Mouse (Mus musculus) telencephalon, adult 2 months (tissue): ENCODE measurements around the gene Eif2b2.

Experiments
- DNase-seq: peaks from one replicate; pipeline ENCODE4 v3.0.0-alpha.2; 2011; ENCODE audit warnings: low read depth, low spot score

Eif2b2 gene

DNA sequence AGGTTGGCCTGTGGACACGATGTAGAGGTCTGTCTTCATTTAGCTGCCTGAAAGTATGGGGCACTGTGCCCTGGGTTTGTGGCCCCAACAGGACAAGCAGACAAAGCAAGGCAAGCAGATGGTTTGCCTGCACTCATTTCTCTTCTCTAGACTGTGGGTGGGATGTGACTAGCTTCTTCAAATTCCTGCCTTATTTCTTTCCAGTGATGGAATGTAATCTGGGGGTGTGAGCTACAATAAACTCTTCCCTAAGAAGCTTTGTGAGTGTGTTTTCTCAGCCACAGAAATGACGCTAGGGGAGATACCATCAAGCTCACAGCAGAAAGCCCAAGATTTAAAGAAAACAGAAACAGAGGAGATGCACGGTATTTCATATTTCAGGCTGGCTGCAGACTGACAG, 32.8 kb downstream of the Eif2b2 start:
- DNase-seq, result peak; percentile 22

DNA sequence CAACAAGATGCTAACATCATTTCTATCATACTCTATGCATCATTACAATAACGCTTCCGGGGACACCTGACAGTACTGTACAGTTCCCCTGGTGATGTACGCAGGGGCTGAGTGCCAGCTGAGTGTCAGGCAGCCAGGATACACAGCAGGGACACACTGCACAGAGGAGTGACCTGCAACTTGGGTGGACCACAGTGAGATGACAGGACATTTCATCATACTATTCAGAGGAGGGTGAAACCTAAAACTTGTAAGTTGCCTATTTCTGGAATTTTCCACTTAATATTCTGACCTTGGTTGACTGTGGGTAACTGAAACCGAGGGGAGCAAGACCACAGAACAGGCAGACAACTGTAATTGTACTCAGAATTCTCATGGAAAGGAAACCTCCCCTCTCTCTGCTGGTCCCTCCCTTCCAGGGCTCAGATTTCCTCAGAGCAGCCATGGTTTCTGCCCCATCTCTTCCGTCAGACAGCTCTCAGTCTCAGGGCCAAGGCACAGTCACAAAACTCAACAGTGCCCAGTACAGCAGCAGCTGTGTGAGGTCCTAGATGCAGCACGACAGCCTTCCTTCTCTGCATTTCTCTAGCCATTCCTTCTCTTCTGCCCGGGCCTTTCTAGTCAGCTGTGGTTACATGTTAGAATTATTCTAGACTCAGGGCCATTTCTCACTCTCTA, 36.9 kb downstream of the Eif2b2 start:
- no peak for DNase-seq

DNA sequence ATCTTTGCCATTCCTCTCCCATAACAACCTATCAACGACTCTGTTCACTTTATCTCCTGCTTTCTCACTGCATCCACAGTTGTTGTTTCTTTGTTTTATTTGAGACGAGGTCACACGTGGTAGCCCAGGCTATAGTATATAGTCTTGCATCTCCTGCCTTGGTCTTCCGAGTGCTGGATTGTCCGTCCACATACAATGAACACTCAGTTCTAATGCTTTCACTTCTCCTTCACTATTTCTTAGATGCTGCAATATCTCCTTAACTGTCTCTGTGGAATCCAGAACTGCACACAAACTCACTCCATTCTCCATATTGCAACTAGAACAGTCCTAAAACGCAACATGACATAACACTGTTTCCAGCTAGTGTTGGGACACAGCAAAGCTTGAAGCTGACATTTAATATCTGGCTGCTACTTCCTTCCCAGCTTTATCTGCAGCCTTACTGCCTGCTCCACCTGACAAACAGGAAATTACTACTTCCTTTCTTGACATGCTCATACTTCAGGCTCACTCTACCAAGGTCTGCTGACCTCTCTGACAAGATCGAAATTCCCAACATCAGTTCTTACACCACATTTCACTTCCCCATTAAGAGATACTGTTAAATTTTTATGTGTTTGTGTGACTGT, 37.8 kb downstream of the Eif2b2 start:
- no peak for DNase-seq

DNA sequence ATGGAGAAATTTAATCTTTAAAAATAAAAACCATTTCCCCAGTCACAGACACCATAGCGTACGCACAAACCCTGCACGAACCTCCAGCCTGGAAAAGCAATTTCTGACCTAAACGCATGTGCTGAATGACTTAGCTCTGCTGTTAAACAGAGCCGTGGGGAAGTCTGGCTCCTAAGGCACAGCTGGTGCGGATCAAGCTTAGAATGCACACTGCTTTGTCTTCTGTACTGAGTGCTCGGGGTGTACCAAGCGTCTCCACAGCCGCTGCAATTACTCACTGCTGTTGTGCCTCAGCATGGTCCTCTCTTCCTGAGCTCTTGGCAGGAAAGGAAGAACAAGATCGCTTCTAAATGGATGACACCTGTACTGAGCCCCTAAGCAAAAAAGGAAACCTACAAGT, 43.2 kb downstream of the Eif2b2 start:
- DNase-seq, result no peak

DNA sequence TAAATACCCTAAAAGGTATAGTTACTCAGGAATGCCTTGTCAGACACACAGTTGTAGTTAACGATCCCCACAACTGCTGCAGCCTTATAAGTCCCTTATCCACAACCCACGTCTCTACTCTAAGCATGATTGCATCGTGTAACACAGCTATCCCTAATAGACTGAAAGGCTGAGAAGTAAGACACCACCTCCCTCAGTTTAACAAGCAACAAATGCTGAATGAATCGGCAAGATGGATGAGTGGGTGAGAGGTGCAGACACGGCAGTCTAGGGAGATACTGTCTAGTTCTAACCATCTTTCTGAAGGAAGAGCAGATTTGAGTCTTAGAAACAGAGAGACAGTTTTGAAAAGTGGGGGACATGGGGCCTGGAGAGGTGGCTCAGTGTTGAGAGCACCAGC, 43.9 kb downstream of the Eif2b2 start:
- DNase-seq, result peak; percentile 24

DNA sequence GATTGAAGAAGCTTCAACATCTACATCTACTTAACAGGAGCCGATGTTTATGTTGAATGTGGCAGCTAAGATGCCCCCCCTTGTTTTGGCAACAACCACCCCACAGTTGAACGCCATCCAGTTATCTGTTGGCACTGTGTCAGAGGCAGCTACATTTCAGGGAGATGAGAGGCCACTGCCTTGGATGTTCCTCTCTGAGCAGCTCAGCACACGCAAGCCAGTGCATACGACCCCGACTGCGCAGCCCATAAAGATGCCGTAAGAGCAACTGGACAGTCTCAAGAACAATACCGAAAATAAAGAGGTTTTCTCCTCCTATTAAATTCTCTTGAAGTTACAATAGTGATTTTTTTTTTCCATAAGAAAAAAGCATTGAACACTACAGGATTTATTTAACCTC, 45.2 kb downstream of the Eif2b2 start:
- DNase-seq, result no peak

DNA sequence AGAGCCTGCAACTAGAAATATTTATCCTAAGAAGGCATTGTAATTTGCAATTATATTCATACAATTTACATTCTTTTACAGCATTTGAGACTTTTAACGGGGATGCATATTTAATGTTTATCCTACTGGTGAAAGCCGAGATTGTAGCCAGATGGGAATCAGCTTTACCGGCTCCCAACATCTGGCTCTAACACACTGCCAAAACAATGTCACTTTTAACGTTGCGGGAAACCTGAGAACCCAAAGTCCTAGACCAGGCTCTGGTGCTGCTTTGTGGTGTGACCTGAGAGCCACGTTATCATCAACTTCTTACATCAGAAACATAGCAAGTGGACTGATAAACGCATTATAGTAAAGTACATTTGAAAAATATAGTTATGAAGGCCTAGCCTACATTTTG, 45.7 kb downstream of the Eif2b2 start:
- no peak for DNase-seq

DNA sequence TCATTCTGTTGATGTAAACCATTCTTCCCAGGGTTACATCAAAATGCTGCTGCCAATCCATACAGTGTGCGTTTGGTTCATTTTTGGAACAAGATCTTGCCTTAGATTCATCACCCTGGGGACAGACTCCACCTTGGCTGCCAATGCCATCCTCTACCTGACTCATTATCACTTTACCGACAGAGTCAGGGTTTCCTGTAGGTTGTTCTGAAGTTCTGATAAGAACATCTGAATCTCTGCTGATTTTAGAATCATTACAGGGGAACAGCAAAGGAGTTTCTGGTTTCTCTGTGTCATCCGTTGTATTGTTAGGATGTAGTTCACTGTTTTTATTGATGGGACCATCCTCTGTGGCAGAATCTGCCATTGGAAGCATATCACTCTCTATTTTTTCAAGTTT, 47.0 kb downstream of the Eif2b2 start:
- DNase-seq, result no peak

DNA sequence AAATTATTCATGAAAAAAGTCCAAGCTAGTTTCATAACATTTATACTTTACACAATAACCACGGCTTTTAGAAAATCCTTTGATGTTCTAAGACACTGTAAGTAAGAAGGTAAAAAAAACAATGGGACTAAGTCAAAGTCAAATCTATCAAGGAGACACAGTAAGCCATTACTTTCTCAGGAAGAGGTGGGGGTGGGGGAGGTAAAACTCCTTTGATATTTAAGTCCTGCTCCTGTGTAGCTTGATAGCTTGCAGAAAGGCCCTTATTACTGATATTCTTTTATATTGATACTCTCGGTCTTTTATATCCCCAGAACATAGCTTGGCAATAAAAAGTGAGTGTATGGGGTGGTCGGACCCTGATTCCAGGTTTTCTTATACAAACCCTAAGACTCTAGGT, 50.5 kb downstream of the Eif2b2 start:
- no peak for DNase-seq

DNA sequence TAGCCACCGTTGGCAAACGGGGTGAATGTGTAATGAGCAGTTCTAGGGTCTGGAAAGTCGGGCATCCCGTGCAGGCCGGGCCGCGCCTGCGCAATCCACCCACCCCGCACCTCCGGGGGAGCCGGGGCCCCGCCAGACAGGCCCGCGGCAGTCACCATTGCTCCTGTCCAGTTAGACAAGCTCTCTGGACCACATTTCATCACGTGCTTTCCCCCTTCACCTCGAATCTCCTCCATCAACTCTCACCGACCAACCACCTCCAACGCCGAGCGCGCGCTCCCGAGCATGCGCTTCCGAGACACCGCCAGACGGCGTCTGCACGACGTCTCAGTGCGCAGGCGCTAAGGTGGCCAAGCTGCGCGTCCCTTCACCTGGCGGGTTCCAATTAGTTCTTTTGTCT, 51.0 kb downstream of the Eif2b2 start, which contains the start of gene Mlh3:
TSS of gene Mlh3 (minus strand) at position 281 of the 400 bp plus-strand sequence.
- peak; percentile 85 for DNase-seq

DNA sequence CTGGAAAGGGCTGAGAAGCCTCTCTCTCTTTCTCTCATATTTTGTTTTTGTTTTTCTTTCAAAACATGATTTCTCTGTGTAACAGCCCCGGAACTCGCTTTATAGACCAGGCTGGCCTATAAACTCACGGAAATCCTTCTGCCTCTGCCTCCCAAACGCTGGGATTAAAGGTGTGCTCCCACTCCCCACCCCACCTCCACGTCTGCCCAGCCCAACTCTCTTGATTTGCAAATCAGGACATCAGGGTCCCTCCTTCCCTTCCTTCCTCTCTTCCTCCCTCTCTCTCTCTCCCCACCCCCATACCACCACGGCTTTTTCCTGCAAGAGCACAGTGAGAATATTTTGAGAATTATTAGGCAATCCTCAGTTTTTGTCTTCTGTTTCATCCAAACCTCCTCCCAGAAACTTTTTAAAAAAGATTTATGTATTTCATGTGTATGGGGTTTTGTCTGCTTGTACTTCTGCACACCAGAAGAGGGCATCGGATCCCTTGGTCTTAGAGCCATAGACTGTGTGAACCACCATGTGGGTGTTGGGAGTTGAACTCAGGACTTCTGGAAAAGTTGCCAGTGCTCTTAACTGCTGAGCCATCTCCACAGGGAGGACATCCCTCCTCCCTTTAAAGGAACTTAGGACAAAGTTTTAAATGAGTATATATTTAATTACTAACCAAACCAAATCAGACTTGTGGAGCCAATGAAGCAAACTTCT, 52.0 kb downstream of the Eif2b2 start:
- no peak for DNase-seq

DNA sequence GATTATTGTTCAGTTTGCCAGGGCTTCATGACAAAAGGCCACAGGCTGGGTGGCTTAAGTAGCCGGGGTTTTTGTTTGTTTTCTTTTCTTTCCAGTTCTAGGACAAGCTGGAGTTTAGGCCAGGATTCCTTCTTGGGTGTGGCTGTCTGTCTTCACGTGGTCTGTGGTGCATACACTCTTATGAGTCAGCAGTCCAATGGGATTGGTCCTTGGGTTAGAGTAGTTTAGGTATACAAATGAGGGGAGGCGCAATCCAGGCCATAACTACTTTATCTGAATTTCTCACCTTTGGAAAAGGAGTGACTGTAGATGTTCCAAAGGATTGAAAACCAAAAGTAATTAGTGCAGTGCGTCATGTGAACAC, 52.5 kb downstream of the Eif2b2 start:
- no peak for DNase-seq

DNA sequence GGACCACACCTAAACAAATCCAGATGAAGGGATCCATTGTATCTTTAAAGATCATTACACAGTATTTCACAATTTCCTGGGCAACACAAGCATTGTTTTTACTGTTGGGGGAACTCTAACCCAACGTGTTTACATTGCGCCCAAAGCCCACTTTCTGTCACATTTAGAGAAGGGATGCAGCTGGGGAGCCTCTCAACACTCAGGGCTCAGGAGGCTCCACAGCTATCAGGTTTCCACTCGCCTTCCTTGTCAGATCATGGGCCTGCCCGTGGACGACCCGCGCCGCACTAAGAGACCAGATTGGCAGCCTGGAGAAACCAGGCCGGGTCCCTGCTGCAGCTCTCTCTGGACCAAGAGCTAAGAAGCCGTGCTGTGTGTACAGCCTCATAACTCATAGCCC, 54.2 kb downstream of the Eif2b2 start:
- no peak for DNase-seq
